Mouse (Mus musculus) limb, embryonic 11.5 days (tissue): ENCODE data around the gene Cdh23. TPM values are rescaled to one million over a fixed set of nuclear protein-coding genes. Genes with fewer than 3 reads are reported as not detected.

Experiments
- ATAC-seq: fragments of 200-750 bp; cut with Nextera tagmentation; 2 replicates; pipeline ENCODE4 v1.8.0; 2017; ENCODE audit warnings: low read depth; ENCODE audit not compliant: insufficient number of reproducible peaks, low FRiP score, low TSS enrichment
- DNase-seq: peaks from one replicate; pipeline ENCODE4 v3.0.0-alpha.2; 2015; ENCODE audit warnings: low spot score
- H3K27ac ChIP-seq: fragments of 300-500 bp; sonication (generic); replicated peaks from 2 replicates; pipeline ENCODE4 v1.5.1; 2014; ENCODE audit warnings: low read depth, mild to moderate bottlenecking, low read length
- H3K27me3 ChIP-seq: fragments of 300-500 bp; sonication (generic); 2 replicates; pipeline ENCODE4 v1.6.1; 2014; ENCODE audit warnings: mild to moderate bottlenecking, low read length, mixed read lengths; ENCODE audit not compliant: control insufficient read depth, insufficient read depth
- H3K36me3 ChIP-seq: fragments of 300-500 bp; sonication (generic); 2 replicates; pipeline ENCODE4 v1.6.1; 2014; ENCODE audit warnings: mild to moderate bottlenecking, low read length, moderate library complexity, mixed read lengths; ENCODE audit not compliant: control insufficient read depth, insufficient read depth
- H3K4me1 ChIP-seq: fragments of 300-500 bp; sonication (generic); 2 replicates; pipeline ENCODE4 v1.6.1; 2014; ENCODE audit warnings: low read length, mixed read lengths; ENCODE audit not compliant: control insufficient read depth, insufficient read depth
- H3K4me2 ChIP-seq: fragments of 300-500 bp; sonication (generic); 2 replicates; pipeline ENCODE4 v1.6.1; 2014; ENCODE audit warnings: low read depth, mild to moderate bottlenecking, moderate library complexity; ENCODE audit not compliant: severe bottlenecking
- H3K4me3 ChIP-seq: fragments of 300-500 bp; sonication (generic); 2 replicates; pipeline ENCODE4 v1.5.1; 2014; ENCODE audit warnings: low read depth, low read length
- H3K9ac ChIP-seq: fragments of 300-500 bp; sonication (generic); 2 replicates; pipeline ENCODE4 v1.6.1; 2014; ENCODE audit warnings: mild to moderate bottlenecking, low read length
- H3K9me3 ChIP-seq: fragments of 300-500 bp; sonication (generic); 2 replicates; pipeline ENCODE4 v1.6.1; 2016; ENCODE audit warnings: low read length; ENCODE audit not compliant: control insufficient read depth
- WGBS: fragments of 180-500 bp; shearing (Covaris S2); extraction: QIAGEN DNeasy Blood & Tissue Kit; methylation state at CpG from one replicate; pipeline ENCODE4 v1.1.7; 2014; 5-methylcytosine and 5-hydroxymethylcytosine counted together
- polyA plus RNA-seq: library from polyadenylated mRNA; unstranded; fragments of >200 nt; fragmentation: Nextera tagmentation; extraction: Ambion mirVana; gene quantifications from 2 replicates; pipeline ENCODE4 v1.2.1, GENCODE M21; 2014

The Cdh23 gene
- polyA plus RNA-seq, 1 experiment from 2014 or later: 0.16 TPM

DNA sequence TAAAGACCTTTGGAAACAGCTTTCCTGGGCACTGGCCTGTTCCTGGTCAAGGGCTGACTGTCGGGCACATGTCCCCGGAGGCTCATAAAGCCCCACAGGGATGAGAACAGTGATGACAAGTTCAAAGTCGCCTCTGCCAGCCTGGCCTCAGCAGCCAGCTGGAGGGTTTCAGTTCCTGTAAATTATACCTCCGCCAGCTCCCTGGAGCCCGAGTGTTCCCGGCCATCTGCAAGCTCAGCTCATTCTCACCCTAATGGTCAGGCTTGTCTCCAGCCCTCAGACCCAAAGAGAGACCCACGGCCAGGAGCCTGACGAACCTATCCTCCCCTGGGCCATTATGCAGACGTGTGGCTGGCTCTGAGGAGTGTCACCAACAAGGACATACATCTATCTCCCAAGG lies 57.0 kb downstream of the Cdh23 start:
- Histone ChIP-seq H3K4me2 (no peak overlapping the region), H3K4me3 (no peak overlapping the region)
- 55% methylated on average over 9 of the region's 9 CpGs for WGBS

DNA sequence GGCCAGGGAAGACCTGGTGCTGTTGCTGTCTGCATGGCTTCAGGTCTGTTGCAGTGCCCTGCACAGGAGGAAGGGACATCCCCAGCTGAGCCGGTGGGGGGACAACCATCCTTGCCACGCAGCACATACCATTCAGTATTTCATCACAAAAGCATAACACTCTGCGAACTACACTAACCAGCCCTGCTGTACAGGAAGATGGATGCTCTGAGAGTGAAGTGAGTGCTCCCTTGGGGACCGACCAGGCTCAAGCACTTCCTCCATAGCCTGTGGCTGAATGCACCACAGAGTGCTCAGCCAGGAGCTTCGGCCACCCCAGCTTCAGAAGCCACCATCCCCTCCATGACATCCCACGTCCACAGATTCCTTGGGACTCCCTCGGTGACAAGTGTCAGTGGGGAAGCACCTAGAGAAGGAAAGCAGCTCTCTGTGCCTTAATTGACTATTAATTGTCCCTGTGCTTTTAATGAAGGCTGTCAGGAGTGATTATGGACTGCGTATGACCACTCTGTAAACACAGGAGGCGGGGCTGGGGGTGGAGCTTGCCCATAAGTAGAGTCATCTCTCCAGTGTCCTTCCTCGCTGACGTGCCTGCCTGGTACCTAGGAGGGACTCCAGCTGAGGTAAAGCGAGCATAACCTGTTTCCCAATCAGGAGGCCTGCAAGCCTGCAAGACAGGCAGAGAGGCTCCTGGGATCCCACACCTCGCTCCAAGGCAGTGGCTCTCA lies 60.6 kb downstream of the Cdh23 start:
- H3K9ac ChIP-seq: no peak overlapping the region
- peak; percentile 33 for DNase-seq
- no peak overlapping the region for H3K4me3 ChIP-seq
- no peak overlapping the region for H3K27ac ChIP-seq
- no peaks in the 10 kb centered on the region for H3K27me3 ChIP-seq
- H3K9me3 ChIP-seq: no peaks in the 10 kb centered on the region
- ATAC-seq: peak; percentile 38; the same call in 1 of the 2 replicates
- 0 out of 2 replicates have a peak, but pooled peaks cover 12% of the 10 kb centered on the region for H3K4me1 ChIP-seq
- H3K36me3 ChIP-seq: no peaks in the 10 kb centered on the region
- peak overlapping the region; percentile 12; the same call in 1 of the 2 replicates for H3K4me2 ChIP-seq
- 21% methylated on average over 13 of the region's 13 CpGs for WGBS

More for the DNA sequence above, 57.0 kb downstream of the Cdh23 start:
- Histone ChIP-seq H3K9ac (no peak overlapping the region), H3K9me3 (no peaks in the 10 kb centered on the region), H3K27me3 (no peaks in the 10 kb centered on the region), H3K4me1 (peaks cover 12% of the 10 kb centered on the region; the same call in 1 of the 2 replicates), H3K36me3 (no peaks in the 10 kb centered on the region), H3K27ac (no peak overlapping the region)
- ATAC-seq (no peak), DNase-seq (no peak)

DNA sequence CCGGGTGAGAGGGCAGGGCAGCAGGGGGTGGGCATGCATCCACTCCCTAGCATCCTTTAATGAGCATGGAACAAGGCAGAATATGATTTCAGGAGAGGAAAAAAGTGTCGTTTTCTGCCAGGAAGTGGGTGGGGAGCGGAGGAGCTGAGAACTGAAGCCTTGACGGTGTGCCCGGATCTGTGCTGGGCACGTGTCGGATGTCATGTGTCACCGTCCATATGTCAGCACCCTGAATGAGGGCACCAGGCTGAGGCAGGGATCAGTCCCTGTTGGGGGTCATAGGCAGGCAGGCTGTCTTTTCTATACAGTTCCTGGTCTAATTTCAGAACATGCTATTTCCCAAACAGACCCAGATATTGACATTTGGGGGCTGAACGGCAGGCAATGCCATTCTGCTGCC lies 61.9 kb downstream of the Cdh23 start:
- H3K9ac ChIP-seq: no peak overlapping the region
- no peak overlapping the region for H3K27ac ChIP-seq
- H3K4me3 ChIP-seq: no peak overlapping the region
- H3K4me1 ChIP-seq: 0 out of 2 replicates have a peak, but pooled peaks cover 12% of the 10 kb centered on the region
- ATAC-seq (no peak), DNase-seq (no peak)
- 58% methylated on average over 9 of the region's 9 CpGs for WGBS
- no peak overlapping the region for H3K4me2 ChIP-seq
- H3K36me3 ChIP-seq: no peaks in the 10 kb centered on the region
- no peaks in the 10 kb centered on the region for H3K27me3 ChIP-seq
- H3K9me3 ChIP-seq: peaks cover 7% of the 10 kb centered on the region; the same call in 1 of the 2 replicates

DNA sequence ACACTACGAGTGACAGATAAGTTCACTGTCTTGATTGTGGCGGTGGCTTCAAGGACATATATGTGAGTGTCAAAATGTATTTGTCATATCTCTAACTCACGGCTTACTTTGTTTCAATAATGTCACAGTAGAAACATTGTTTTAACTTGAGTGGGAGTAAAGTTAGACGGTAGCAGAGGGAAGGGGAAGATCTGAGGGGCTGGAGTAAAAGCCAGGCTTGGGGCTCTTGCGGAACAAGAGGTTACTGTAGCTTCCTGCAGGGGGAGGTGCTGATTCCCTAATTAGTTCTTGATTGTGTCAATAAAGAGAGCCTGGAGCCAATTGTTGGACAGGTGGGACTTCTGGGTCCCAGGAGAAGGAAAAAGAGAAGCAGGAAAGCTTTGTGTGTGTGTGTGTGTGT lies 70.2 kb downstream of the Cdh23 start:
- Histone ChIP-seq H3K4me3 (no peak overlapping the region), H3K4me2 (no peak overlapping the region), H3K36me3 (no peaks in the 10 kb centered on the region), H3K27ac (no peak overlapping the region), H3K9me3 (peaks cover 9% of the 10 kb centered on the region; the same call in 1 of the 2 replicates), H3K27me3 (no peaks in the 10 kb centered on the region), H3K9ac (no peak overlapping the region), H3K4me1 (no peaks in the 10 kb centered on the region)
- WGBS: 67% methylated on average over 5 of the region's 5 CpGs
- no peak for ATAC-seq
- DNase-seq: no peak

DNA sequence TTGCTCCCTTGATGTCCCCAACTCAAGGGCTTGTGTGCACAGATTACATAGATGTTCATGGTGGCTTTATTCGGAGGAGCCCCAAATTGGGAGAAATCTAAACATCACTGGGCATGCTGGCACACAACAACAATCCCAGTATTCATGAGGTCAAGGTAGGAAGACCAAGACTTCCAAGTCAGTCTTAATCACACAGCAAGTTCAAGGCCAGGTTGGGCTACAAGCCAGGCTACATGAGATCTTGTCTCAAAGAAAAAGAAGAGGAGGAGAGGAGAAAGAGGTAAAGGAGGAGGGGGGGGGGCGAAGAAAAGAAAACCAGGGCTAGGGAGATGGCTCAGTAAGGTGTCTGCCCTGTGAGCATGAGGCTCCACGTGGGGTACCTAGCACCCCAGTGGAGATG lies 70.8 kb downstream of the Cdh23 start:
- ATAC-seq (no peak), DNase-seq (no peak)
- no peaks in the 10 kb centered on the region for H3K4me1 ChIP-seq
- H3K9ac ChIP-seq: no peak overlapping the region
- WGBS: 78% methylated on average over 3 of the region's 3 CpGs
- H3K4me2 ChIP-seq: no peak overlapping the region
- H3K27ac ChIP-seq: no peak overlapping the region
- no peak overlapping the region for H3K4me3 ChIP-seq
- H3K9me3 ChIP-seq: peaks cover 9% of the 10 kb centered on the region; the same call in 1 of the 2 replicates
- no peaks in the 10 kb centered on the region for H3K27me3 ChIP-seq
- no peaks in the 10 kb centered on the region for H3K36me3 ChIP-seq

DNA sequence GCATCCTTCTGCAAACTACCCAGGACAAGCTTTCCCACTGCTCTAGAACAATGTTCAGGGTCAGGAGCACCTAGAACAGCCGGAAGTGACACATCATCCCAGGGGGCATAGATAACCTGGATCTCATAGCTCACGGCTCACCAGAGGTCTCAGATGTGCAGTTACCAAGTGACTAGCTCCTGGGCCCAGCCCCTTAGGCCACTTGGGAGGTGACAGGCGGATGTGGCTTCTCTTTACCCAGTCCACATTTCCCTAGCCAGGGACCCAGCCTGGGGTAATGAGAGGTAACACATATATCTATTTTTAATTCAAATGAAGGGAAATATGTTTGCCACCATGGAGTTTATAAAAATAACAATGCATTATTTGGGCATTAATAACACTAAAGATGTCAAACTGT lies 71.3 kb downstream of the Cdh23 start:
- H3K27me3 ChIP-seq: no peaks in the 10 kb centered on the region
- WGBS: 40% methylated on average over 3 of the region's 3 CpGs
- ATAC-seq: no peak

DNA sequence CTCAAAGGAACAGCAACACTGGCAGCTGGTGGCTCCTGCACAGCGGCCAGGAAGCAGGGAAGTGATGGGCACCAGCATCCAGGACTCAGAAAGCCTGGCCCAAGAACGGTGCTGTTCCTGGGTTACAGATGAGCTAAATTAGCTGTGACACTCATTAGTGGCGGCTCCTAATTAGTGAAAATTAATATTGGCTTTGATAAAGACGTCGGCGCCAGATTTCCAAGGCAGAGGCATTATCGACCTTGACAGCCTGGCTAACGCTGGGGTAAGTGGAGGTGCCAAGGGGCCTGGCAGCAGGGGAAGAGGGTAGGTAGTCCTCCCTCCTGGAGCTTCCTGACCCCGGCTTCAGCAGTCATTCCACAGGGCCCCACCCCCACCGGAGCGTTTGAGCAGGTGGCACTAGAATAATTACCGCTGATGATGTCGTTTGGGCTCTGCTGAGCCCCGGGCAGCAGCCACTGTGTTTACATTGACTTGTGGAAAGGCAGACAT lies 72.0 kb downstream of the Cdh23 start:
- no peak for DNase-seq
- H3K9ac ChIP-seq: no peak overlapping the region
- no peak for ATAC-seq
- H3K4me2 ChIP-seq: no peak overlapping the region
- H3K27ac ChIP-seq: no peak overlapping the region
- WGBS: 44% methylated on average over 14 of the region's 14 CpGs
- no peak overlapping the region for H3K4me3 ChIP-seq
- no peaks in the 10 kb centered on the region for H3K36me3 ChIP-seq
- H3K9me3 ChIP-seq: peaks cover 1% of the 10 kb centered on the region; the same call in 1 of the 2 replicates
- no peaks in the 10 kb centered on the region for H3K4me1 ChIP-seq
- no peaks in the 10 kb centered on the region for H3K27me3 ChIP-seq

More for the DNA sequence above, 71.3 kb downstream of the Cdh23 start:
- Histone ChIP-seq H3K9me3 (peaks cover 8% of the 10 kb centered on the region; the same call in 1 of the 2 replicates), H3K27ac (no peak overlapping the region), H3K4me1 (no peaks in the 10 kb centered on the region), H3K4me3 (no peak overlapping the region), H3K4me2 (no peak overlapping the region), H3K36me3 (no peaks in the 10 kb centered on the region), H3K9ac (no peak overlapping the region)
- DNase-seq: no peak

DNA sequence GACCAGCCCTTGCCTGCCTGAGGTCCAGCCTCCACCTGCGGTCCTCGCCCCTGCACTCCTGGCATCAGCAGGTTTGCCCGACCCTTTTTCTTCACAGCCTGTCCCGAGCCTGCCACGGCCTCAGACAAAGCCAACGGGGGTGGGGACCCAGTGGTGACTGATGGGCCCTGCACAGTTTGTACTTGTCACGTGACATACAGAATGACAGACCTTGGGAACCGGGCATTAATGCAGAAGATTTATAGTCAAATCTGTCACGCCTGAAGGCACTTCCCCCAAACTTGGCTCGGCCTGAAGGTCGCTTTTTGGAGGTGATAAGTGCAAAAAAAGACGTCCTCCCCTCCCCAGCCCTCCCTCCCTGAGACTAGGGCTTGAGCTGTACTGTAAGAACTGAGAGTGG lies 73.5 kb downstream of the Cdh23 start:
- no peaks in the 10 kb centered on the region for H3K9me3 ChIP-seq
- no peak overlapping the region for H3K9ac ChIP-seq
- ATAC-seq (no peak), DNase-seq (no peak)
- H3K4me3 ChIP-seq: no peak overlapping the region
- no peaks in the 10 kb centered on the region for H3K4me1 ChIP-seq
- no peaks in the 10 kb centered on the region for H3K27me3 ChIP-seq
- WGBS: 66% methylated on average over 12 of the region's 12 CpGs
- H3K4me2 ChIP-seq: no peak overlapping the region
- H3K27ac ChIP-seq: 0 out of 2 replicates have a peak overlapping the region, but pooled peaks have one; percentile 26
- no peaks in the 10 kb centered on the region for H3K36me3 ChIP-seq
